Mouse (Mus musculus) midbrain, embryonic 11.5 days (tissue): ENCODE data around the gene St3gal5. TPM values are rescaled to one million over a fixed set of nuclear protein-coding genes. Genes with fewer than 3 reads are reported as not detected.

Experiments
- ATAC-seq: fragments of 200-750 bp; cut with Nextera tagmentation; 2 replicates; pipeline ENCODE4 v1.8.0; 2017; ENCODE audit warnings: moderate TSS enrichment, moderate library complexity; ENCODE audit not compliant: low FRiP score
- DNase-seq: peaks from one replicate; pipeline ENCODE4 v3.0.0; 2015; ENCODE audit warnings: low spot score; ENCODE audit errors: missing footprints
- H3K27ac ChIP-seq: fragments of 300-500 bp; sonication (generic); 2 replicates; pipeline ENCODE4 v1.5.1; 2014; ENCODE audit warnings: low read depth, low read length
- H3K27me3 ChIP-seq: fragments of 300-500 bp; sonication (generic); 2 replicates; pipeline ENCODE4 v1.6.1; 2014; ENCODE audit warnings: mild to moderate bottlenecking, low read length, moderate library complexity, mixed read lengths; ENCODE audit not compliant: control insufficient read depth, insufficient read depth
- H3K36me3 ChIP-seq: fragments of 300-500 bp; sonication (generic); 2 replicates; pipeline ENCODE4 v1.6.1; 2014; ENCODE audit warnings: mild to moderate bottlenecking, low read length, moderate library complexity, mixed read lengths; ENCODE audit not compliant: control insufficient read depth, insufficient read depth
- H3K4me1 ChIP-seq: fragments of 300-500 bp; sonication (generic); 2 replicates; pipeline ENCODE4 v1.6.1; 2014; ENCODE audit warnings: low read length; ENCODE audit not compliant: control insufficient read depth, insufficient read depth
- H3K4me2 ChIP-seq: fragments of 300-500 bp; sonication (generic); 2 replicates; pipeline ENCODE4 v1.6.1; 2014; ENCODE audit warnings: mild to moderate bottlenecking, moderate library complexity
- H3K4me3 ChIP-seq: fragments of 300-500 bp; sonication (generic); 2 replicates; pipeline ENCODE4 v1.5.1; 2014; ENCODE audit warnings: low read depth, low read length
- H3K9ac ChIP-seq: fragments of 300-500 bp; sonication (generic); 2 replicates; pipeline ENCODE4 v1.6.1; 2014; ENCODE audit warnings: low read length
- H3K9me3 ChIP-seq: fragments of 300-500 bp; sonication (generic); 2 replicates; pipeline ENCODE4 v1.6.1; 2016; ENCODE audit warnings: low read length; ENCODE audit not compliant: control insufficient read depth
- WGBS: fragments of 180-500 bp; shearing (Covaris S2); extraction: QIAGEN DNeasy Blood & Tissue Kit; methylation state at CpG from one replicate; pipeline ENCODE4 v1.1.7; 2014; 5-methylcytosine and 5-hydroxymethylcytosine counted together
- polyA plus RNA-seq: library from polyadenylated mRNA; unstranded; fragments of >200 nt; fragmentation: Nextera tagmentation; extraction: Ambion mirVana; gene quantifications from 2 replicates; pipeline ENCODE4 v1.2.1, GENCODE M21; 2014

Gene St3gal5
- polyA plus RNA-seq, 1 experiment from 2014 or later: 33.4 TPM

DNA sequence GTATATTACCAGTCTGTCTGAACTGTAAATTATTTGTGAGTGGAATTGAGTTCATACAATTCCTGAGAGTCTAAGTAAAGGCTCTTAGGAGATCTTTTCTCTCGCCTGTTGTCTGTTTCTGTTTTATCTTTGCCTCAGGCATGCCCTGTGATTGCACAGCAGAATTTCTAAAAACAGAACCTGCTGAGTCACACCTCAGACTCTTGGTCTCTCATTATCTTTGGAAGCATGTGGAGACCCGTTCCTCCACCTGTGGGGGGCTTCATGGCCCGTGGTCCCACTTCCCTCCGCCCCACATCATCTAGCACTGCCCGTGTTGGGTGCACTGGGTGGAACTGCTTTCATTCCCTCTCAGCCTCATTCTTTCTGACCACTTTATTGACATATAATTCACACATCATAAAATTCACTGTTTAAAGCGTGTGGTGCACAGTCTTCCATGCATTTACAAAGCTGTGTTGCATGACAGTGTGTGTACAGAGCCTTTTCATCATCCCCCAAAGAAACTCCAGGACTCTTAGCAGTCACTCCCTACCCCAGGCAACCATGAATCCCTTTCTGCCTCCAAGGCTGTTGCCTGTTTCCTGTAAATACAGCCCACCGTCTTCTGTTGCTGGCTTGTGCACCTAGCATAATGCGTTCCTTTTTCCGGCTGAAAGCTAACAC lies 37.6 kb downstream of the St3gal5 start:
- no peak for DNase-seq
- WGBS: 87% methylated on average over 9 of the region's 9 CpGs
- no peaks in the 10 kb centered on the region for H3K27me3 ChIP-seq

DNA sequence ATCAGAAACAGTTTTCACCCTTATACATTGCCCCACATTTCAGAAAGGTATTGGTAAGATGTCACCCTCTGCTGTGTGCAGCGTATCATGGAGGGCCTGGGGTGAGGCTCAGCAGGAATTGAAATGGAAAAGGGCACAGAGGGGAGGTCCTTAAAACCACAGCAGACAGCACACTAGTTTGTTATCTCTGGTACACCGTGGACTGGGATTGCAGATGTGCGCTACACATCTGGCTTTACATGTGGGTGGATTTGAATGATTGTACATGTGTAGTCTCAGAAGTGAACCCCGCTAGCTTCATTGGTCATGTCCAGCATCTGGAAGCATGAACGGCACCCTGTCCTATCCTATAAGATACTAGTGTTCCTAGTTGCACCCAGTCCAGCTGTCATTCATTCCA lies 38.6 kb downstream of the St3gal5 start:
- Histone ChIP-seq H3K27me3 (no peaks in the 10 kb centered on the region), H3K4me2 (no peak overlapping the region), H3K27ac (no peak overlapping the region), H3K9ac (no peak overlapping the region), H3K4me1 (no peaks in the 10 kb centered on the region), H3K9me3 (no peaks in the 10 kb centered on the region), H3K36me3 (peaks cover 4% of the 10 kb centered on the region; the same call in 1 of the 2 replicates), H3K4me3 (no peak overlapping the region)
- WGBS: 95% methylated on average over 5 of the region's 5 CpGs
- DNase-seq (no peak), ATAC-seq (no peak)

More for the DNA sequence above, 37.6 kb downstream of the St3gal5 start:
- Histone ChIP-seq H3K36me3 (peaks cover 2% of the 10 kb centered on the region; the same call in 1 of the 2 replicates), H3K9ac (no peak overlapping the region), H3K9me3 (no peaks in the 10 kb centered on the region), H3K4me3 (no peak overlapping the region), H3K4me2 (no peak overlapping the region), H3K4me1 (no peaks in the 10 kb centered on the region), H3K27ac (no peak overlapping the region)
- ATAC-seq: no peak

DNA sequence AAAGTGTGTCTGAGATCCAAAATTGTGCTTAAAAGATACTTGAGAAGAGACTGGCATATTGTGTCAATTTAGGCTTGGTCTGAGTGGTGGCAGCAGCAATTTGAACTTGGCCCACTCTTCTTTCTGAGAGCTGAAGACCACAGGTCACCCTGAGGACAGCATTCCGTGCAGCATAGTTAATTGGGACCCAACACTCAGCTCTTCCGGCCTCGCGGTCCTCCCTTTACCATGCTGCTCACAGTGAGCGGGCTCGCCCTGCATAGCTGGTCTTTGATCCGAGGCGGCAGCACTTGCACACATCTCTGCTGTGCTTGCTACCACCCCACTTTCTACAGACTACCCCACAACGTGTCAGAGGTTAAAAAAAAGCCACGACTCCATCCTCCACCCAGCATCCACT lies 39.2 kb downstream of the St3gal5 start:
- ATAC-seq: no peak
- WGBS: 77% methylated on average over 10 of the region's 10 CpGs
- H3K4me1 ChIP-seq: no peaks in the 10 kb centered on the region
- H3K27ac ChIP-seq: no peak overlapping the region
- H3K4me2 ChIP-seq: no peak overlapping the region
- H3K36me3 ChIP-seq: peaks cover 4% of the 10 kb centered on the region; the same call in 1 of the 2 replicates
- no peak for DNase-seq
- no peaks in the 10 kb centered on the region for H3K9me3 ChIP-seq
- H3K27me3 ChIP-seq: no peaks in the 10 kb centered on the region
- H3K9ac ChIP-seq: no peak overlapping the region
- no peak overlapping the region for H3K4me3 ChIP-seq

DNA sequence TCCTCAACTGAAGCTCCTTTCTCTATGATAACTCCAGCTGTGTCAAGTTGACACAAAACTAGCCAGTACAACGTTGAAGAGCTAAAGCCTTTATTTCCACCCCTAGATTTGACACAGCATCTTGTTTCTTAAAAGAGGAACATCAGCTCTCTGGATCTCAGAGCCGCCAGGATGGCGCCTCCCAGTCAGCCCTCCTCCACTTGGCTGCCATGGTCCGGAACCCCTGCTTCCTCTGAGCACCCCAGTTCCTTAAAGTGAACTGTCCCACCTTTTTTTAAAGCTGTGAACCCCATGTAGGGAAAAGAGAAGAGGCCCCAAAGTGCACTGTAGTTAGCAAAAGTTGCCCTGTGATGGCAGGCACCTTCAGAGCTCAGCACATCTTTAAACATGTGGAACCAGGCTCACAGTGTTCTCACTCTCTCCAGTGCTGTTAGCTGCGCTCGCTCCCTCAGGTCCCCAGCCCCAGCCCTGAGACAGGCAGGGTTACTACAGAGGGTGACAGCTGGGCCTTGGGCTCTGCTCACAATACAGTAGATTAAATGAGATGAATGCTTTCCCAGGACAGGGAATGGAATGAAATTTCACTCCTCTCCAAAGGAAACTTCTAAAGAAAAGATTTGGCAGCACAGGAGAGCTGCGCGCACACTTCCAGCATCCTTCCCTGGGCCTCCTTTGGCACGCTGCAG lies 42.3 kb downstream of the St3gal5 start:
- H3K36me3 ChIP-seq: 0 out of 2 replicates have a peak, but pooled peaks cover 2% of the 10 kb centered on the region
- no peak overlapping the region for H3K4me2 ChIP-seq
- ATAC-seq: no peak

DNA sequence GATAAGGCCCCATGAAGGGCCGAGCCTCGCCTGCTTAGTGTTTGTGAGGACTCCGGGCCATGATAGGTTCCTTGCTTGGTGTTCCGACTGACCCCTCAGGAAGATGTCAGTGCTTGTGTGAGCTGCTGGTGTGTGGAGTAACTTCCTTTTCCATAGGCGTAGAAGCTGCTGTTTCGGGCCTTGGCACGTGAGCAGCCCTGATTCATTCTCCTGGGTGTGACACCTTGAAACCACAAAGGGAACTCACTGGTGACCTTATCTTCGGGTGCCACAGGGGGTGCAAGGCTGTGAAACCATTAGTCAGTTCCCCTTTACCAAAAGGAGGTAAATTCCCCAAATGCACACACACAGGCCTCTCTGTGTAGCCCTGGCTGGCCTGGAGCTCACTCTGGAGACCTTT lies 43.0 kb downstream of the St3gal5 start:
- no peak overlapping the region for H3K4me2 ChIP-seq
- H3K27ac ChIP-seq: no peak overlapping the region
- no peak for ATAC-seq
- no peaks in the 10 kb centered on the region for H3K27me3 ChIP-seq
- no peaks in the 10 kb centered on the region for H3K4me1 ChIP-seq
- 0 out of 2 replicates have a peak, but pooled peaks cover 2% of the 10 kb centered on the region for H3K36me3 ChIP-seq
- H3K9ac ChIP-seq: no peak overlapping the region
- no peaks in the 10 kb centered on the region for H3K9me3 ChIP-seq
- no peak overlapping the region for H3K4me3 ChIP-seq
- DNase-seq: no peak
- 89% methylated on average over 8 of the region's 8 CpGs for WGBS

More for the DNA sequence above, 42.3 kb downstream of the St3gal5 start:
- no peaks in the 10 kb centered on the region for H3K4me1 ChIP-seq
- 88% methylated on average over 9 of the region's 9 CpGs for WGBS
- H3K27ac ChIP-seq: no peak overlapping the region
- H3K27me3 ChIP-seq: no peaks in the 10 kb centered on the region
- H3K4me3 ChIP-seq: no peak overlapping the region
- no peaks in the 10 kb centered on the region for H3K9me3 ChIP-seq
- DNase-seq: no peak
- no peak overlapping the region for H3K9ac ChIP-seq

DNA sequence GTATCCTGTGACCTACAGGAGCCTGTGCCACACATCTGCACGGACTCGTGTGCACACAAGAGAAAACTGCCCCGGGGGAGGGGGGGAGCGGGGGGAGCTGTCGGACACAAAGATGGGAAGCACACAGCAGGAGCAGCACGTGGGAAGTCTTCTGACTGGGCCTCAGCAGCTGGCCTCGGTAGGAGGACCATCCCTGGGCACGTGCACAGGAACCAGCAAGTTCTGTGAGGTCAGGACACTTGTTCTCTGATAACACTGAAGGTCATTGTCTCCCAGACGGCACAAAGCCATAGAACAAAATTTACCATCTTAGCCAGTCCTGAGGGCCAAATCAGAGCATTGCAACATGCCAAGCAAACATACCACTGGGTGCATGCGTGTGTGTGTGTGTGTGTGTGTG lies 43.8 kb downstream of the St3gal5 start:
- ATAC-seq (no peak), DNase-seq (no peak)
- Histone ChIP-seq H3K4me3 (no peak overlapping the region), H3K4me1 (no peaks in the 10 kb centered on the region), H3K36me3 (0 out of 2 replicates have a peak, but pooled peaks cover 2% of the 10 kb centered on the region), H3K9ac (no peak overlapping the region), H3K9me3 (no peaks in the 10 kb centered on the region), H3K27me3 (no peaks in the 10 kb centered on the region), H3K4me2 (no peak overlapping the region), H3K27ac (no peak overlapping the region)
- 76% methylated on average over 10 of the region's 10 CpGs for WGBS

DNA sequence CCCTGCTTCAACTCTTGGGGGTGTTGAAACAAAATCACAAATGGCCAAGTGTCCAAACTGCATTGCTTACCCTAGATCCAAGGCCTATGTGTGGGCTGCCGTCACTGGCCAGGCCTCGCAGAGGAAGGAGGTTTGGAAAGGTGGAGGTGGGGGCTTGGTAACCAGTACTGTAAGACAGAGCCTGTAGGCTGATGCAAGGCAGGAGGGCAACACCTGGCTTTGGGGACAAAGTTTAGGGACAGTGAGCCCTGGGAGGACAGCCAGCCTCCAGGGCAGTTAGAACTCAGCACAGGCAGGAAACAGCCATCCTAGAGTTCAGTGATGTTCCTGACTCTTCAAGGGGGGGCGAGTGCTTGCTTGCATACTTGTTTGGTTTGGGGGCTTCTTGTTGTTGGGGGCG lies 45.2 kb downstream of the St3gal5 start:
- no peaks in the 10 kb centered on the region for H3K9me3 ChIP-seq
- no peak overlapping the region for H3K9ac ChIP-seq
- H3K4me1 ChIP-seq: no peaks in the 10 kb centered on the region
- H3K27me3 ChIP-seq: no peaks in the 10 kb centered on the region
- no peak overlapping the region for H3K4me2 ChIP-seq
- no peak for ATAC-seq
- no peak for DNase-seq
- no peak overlapping the region for H3K27ac ChIP-seq
- 92% methylated on average over 4 of the region's 4 CpGs for WGBS
- H3K4me3 ChIP-seq: no peak overlapping the region
- peaks cover 2% of the 10 kb centered on the region; the same call in 1 of the 2 replicates for H3K36me3 ChIP-seq

DNA sequence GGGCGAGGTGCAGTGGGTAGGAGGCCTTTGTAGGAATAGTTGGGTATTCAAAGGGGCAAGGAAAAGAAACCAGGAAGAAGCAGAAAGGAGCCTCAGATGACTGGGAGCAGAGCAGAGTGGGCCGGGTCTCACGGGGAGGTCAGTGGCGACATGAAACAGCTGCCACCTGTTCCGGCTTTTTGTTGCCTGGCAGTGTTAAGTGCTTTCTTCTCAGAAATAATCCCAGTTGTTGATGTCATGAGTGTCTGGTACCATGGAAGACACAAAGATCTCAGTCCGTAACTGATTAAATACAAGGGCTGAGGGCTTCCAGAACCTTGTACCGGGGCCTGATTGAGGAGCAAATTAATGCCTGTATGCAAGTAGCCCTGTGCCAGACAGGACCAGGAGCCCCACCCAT lies 47.0 kb downstream of the St3gal5 start:
- Histone ChIP-seq H3K9me3 (no peaks in the 10 kb centered on the region), H3K4me2 (no peak overlapping the region), H3K27me3 (no peaks in the 10 kb centered on the region), H3K9ac (no peak overlapping the region), H3K4me3 (no peak overlapping the region), H3K4me1 (no peaks in the 10 kb centered on the region), H3K27ac (no peak overlapping the region), H3K36me3 (peaks cover 7% of the 10 kb centered on the region; the same call in 1 of the 2 replicates)
- no peak for DNase-seq
- WGBS: 85% methylated on average over 7 of the region's 7 CpGs
- no peak for ATAC-seq

DNA sequence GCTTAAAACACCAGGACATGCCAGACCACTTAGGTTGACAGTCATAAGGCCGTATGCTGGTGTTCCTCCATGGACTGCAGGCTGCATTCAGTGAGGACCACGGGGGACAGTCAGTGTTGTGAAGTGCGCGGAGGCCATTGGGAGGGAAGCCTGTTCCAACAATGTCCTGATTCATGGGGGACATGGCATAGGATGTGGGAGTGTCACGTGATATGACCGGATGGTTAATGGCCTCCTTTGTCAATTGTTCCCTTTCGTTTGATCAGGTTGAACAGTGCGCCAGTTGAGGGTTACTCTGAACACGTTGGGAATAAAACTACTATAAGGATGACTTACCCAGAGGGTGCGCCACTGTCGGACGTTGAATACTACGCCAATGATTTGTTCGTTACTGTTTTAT lies 49.4 kb downstream of the St3gal5 start:
- no peak for ATAC-seq
- WGBS: 95% methylated on average over 14 of the region's 14 CpGs
- no peaks in the 10 kb centered on the region for H3K27me3 ChIP-seq
- no peak overlapping the region for H3K4me2 ChIP-seq
- H3K36me3 ChIP-seq: peaks cover 8% of the 10 kb centered on the region; the same call in 1 of the 2 replicates
- H3K9ac ChIP-seq: no peak overlapping the region
- no peak overlapping the region for H3K4me3 ChIP-seq
- no peaks in the 10 kb centered on the region for H3K4me1 ChIP-seq
- no peaks in the 10 kb centered on the region; the same call in 1 of the 2 replicates for H3K9me3 ChIP-seq
- H3K27ac ChIP-seq: no peak overlapping the region
- DNase-seq: no peak
